Mouse (Mus musculus): Measurements from ENCODE around the gene Rpl10a. TPM values are rescaled to one million over a fixed set of nuclear protein-coding genes. Genes with fewer than 3 reads are reported as not detected.
A peak's percentile ranks its signal among the peaks of the same experiment; 100 is the strongest.

Rpl10a gene
- polyA plus RNA-seq, 1 experiment from 2014 or later: 366 TPM

DNA sequence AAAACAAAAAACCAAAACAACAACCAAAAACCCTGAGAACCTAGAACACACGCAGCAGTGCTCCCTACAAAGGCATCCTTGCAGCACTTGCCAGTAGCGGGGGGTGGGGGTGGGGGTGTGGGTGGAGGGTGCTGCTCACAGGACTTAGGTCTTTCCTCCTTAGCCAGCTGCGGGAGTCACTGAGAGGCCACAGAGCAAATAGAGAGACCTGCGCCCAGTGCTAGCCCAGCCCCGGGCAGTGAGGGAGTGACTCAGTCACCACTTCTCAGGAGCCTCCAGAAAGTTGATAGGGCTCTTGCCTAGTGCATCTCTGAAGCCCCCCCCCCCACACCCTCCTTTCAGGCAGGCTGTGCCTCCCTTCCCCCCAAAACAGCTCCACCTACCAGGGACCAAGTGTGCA is 40.8 kb downstream of the Rpl10a start:
- H3K9ac ChIP-seq: no peak overlapping the region
- no peak for ATAC-seq (ENCODE audit: low FRiP score)
- H3K9me3 ChIP-seq: no peaks in the 10 kb centered on the region
- no peaks in the 10 kb centered on the region for H3K36me3 ChIP-seq
- no peak overlapping the region for H3K27ac ChIP-seq
- no peak overlapping the region for H3K4me3 ChIP-seq
- H3K27me3 ChIP-seq: peaks cover 36% of the 10 kb centered on the region
- no peak overlapping the region for H3K4me2 ChIP-seq
- 77% methylated on average over 5 of the region's 5 CpGs for WGBS
- H3K4me1 ChIP-seq (replicated peaks): peaks cover 7% of the 10 kb centered on the region

- H3K27me3 ChIP-seq: peaks cover 38% of the 10 kb centered on the region
- no peaks in the 10 kb centered on the region for H3K36me3 ChIP-seq
- no peak for ATAC-seq (ENCODE audit: low FRiP score)
- WGBS: 67% methylated on average over 2 of the region's 2 CpGs
- H3K4me3 ChIP-seq: no peak overlapping the region
- H3K9ac ChIP-seq: no peak overlapping the region
- no peaks in the 10 kb centered on the region for H3K9me3 ChIP-seq
- H3K4me2 ChIP-seq: no peak overlapping the region
- no peaks in the 10 kb centered on the region; the same call in 1 of the 2 replicates for H3K4me1 ChIP-seq (replicated peaks)
- H3K27ac ChIP-seq: no peak overlapping the region
These were observed 43.0 kb downstream of the Rpl10a start for GRCm38 (mm10) chr17:28371286-28371685.

GRCm38 (mm10) chr17:28371941-28372340 is 43.7 kb downstream of the Rpl10a start:
- Histone ChIP-seq H3K4me2 (no peak overlapping the region), H3K4me1 (replicated peaks) (no peaks in the 10 kb centered on the region; the same call in 1 of the 2 replicates), H3K9me3 (no peaks in the 10 kb centered on the region), H3K4me3 (no peak overlapping the region), H3K27me3 (peaks cover 42% of the 10 kb centered on the region), H3K27ac (no peak overlapping the region), H3K36me3 (no peaks in the 10 kb centered on the region), H3K9ac (no peak overlapping the region)
- WGBS: 54% methylated on average over 1 of the region's 1 CpGs
- ATAC-seq (ENCODE audit: low FRiP score): no peak

- no peak overlapping the region for H3K9ac ChIP-seq
- ATAC-seq (ENCODE audit: low FRiP score): no peak
- H3K27me3 ChIP-seq: peaks cover 43% of the 10 kb centered on the region
- no peaks in the 10 kb centered on the region for H3K9me3 ChIP-seq
- no peak overlapping the region for H3K4me3 ChIP-seq
- H3K4me1 ChIP-seq (replicated peaks): no peaks in the 10 kb centered on the region; the same call in 1 of the 2 replicates
- no peak overlapping the region for H3K4me2 ChIP-seq
- no peak overlapping the region for H3K27ac ChIP-seq
- no peaks in the 10 kb centered on the region for H3K36me3 ChIP-seq
- 11% methylated on average over 10 of the region's 10 CpGs for WGBS
These were observed 45.5 kb downstream of the Rpl10a start for GRCm38 (mm10) chr17:28373821-28374220.

GRCm38 (mm10) chr17:28374494-28374893 is 46.2 kb downstream of the Rpl10a start:
- Histone ChIP-seq H3K27me3 (peaks cover 43% of the 10 kb centered on the region), H3K27ac (no peak overlapping the region), H3K9ac (no peak overlapping the region), H3K4me2 (0 out of 2 replicates have a peak overlapping the region, but pooled peaks have one; percentile 13), H3K36me3 (no peaks in the 10 kb centered on the region), H3K4me1 (replicated peaks) (no peaks in the 10 kb centered on the region; the same call in 1 of the 2 replicates), H3K4me3 (no peak overlapping the region), H3K9me3 (no peaks in the 10 kb centered on the region)
- 29% methylated on average over 16 of the region's 16 CpGs for WGBS
- ATAC-seq (ENCODE audit: low FRiP score): no peak

DNA sequence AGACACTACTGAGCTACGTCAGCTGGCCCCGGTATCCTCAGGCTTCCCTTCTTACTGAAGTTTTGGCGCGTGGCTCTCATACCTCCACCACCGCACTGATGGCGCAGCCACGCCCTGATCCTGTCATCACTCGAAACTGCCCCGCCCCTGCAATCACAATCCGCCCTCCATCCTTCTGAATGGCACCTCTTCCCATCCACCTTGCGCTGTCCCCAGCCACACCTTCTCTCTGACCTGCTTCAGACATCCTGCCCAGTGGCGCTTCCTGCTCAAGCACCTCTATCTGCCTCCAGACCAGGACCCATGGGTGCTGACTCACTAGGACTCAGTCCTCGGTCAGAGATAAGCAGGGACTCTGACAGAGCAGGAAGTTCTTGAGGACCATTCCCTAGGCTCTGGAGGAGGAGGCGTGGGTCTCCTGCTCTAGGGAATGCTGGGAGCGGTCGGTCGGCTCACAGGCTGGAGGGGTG is 47.4 kb downstream of the Rpl10a start:
- ATAC-seq (ENCODE audit: low FRiP score): no peak
- H3K4me1 ChIP-seq (replicated peaks): no peaks in the 10 kb centered on the region; the same call in 1 of the 2 replicates
- no peak overlapping the region for H3K4me3 ChIP-seq
- WGBS: 20% methylated on average over 17 of the region's 17 CpGs
- no peak overlapping the region for H3K4me2 ChIP-seq
- H3K27ac ChIP-seq: no peak overlapping the region
- no peaks in the 10 kb centered on the region for H3K36me3 ChIP-seq
- H3K9me3 ChIP-seq: no peaks in the 10 kb centered on the region
- no peak overlapping the region for H3K9ac ChIP-seq
- peaks cover 43% of the 10 kb centered on the region for H3K27me3 ChIP-seq

DNA sequence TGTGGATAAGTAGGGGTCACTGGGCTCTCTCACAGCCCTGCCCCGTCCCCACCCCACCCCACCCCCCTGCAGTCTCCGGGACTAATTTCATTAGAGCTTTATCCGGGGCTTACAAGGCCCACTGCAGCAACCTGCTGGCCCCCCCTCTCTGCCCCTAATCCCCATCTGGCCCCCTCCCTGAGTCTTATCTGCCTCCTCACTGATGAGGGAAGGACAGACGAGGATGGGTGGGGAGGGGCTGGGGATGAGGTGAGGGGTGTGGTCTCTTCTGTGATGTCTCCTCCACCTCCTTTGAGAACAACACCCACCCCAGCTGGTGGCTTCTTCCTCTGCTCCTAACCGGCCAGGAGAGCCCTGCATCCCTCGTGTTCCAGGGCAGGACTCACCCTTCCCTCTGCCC is 52.0 kb downstream of the Rpl10a start:
- H3K4me2 ChIP-seq: no peak overlapping the region
- no peaks in the 10 kb centered on the region for H3K4me1 ChIP-seq (replicated peaks)
- H3K9me3 ChIP-seq: no peaks in the 10 kb centered on the region
- H3K4me3 ChIP-seq: no peak overlapping the region
- H3K27me3 ChIP-seq: peaks cover 20% of the 10 kb centered on the region
- 14% methylated on average over 6 of the region's 6 CpGs for WGBS
- H3K27ac ChIP-seq: no peak overlapping the region
- no peak overlapping the region for H3K9ac ChIP-seq
- ATAC-seq (ENCODE audit: low FRiP score): no peak
- no peaks in the 10 kb centered on the region for H3K36me3 ChIP-seq

Other genes starting within 250 kb of the Rpl10a start
- gene Tcp11, start 247.8 kb upstream of the Rpl10a start, polyA plus RNA-seq (2015; fragmentation: Nextera tagmentation; extraction: Ambion mirVana): 1.4 and 1.7 TPM in 2 replicates
- 5.1 and 5.7 TPM in 2 replicates for gene Scube3, start 186.3 kb upstream of the Rpl10a start, polyA plus RNA-seq (2015; fragmentation: Nextera tagmentation; extraction: Ambion mirVana)
- 40.2 and 41.6 TPM in 2 replicates for gene Zfp523, start 151.3 kb upstream of the Rpl10a start, polyA plus RNA-seq (2015; fragmentation: Nextera tagmentation; extraction: Ambion mirVana)
- 5.8 and 6.6 TPM in 2 replicates for gene Def6, start 120.7 kb upstream of the Rpl10a start, polyA plus RNA-seq (2015; fragmentation: Nextera tagmentation; extraction: Ambion mirVana)
- gene Ppard, start 95.8 kb upstream of the Rpl10a start, polyA plus RNA-seq (2015; fragmentation: Nextera tagmentation; extraction: Ambion mirVana): 1.5 and 2.1 TPM in 2 replicates
- gene Fance, start 15.0 kb upstream of the Rpl10a start, polyA plus RNA-seq (2015; fragmentation: Nextera tagmentation; extraction: Ambion mirVana): 21.9 and 24.2 TPM in 2 replicates
- gene Tead3, start 22.3 kb downstream of the Rpl10a start, polyA plus RNA-seq (2015; fragmentation: Nextera tagmentation; extraction: Ambion mirVana): 1.8 and 2.0 TPM in 2 replicates
- 2.1 and 2.2 TPM in 2 replicates for gene Tulp1, start 36.8 kb downstream of the Rpl10a start, polyA plus RNA-seq (2015; fragmentation: Nextera tagmentation; extraction: Ambion mirVana)
- gene Fkbp5, start 189.1 kb downstream of the Rpl10a start, polyA plus RNA-seq (2015; fragmentation: Nextera tagmentation; extraction: Ambion mirVana): 24.8 and 27.2 TPM in 2 replicates
- gene Armc12, start 202.3 kb downstream of the Rpl10a start, polyA plus RNA-seq (2015; fragmentation: Nextera tagmentation; extraction: Ambion mirVana): not detected in 2 replicates
- not detected in 2 replicates for gene Clpsl2, start 220.9 kb downstream of the Rpl10a start, polyA plus RNA-seq (2015; fragmentation: Nextera tagmentation; extraction: Ambion mirVana)
- 0.58 TPM in 1 of 2 replicates, not detected in the other for gene Clps, start 232.3 kb downstream of the Rpl10a start, polyA plus RNA-seq (2015; fragmentation: Nextera tagmentation; extraction: Ambion mirVana)
- gene Lhfpl5, start 247.2 kb downstream of the Rpl10a start, polyA plus RNA-seq (2015; fragmentation: Nextera tagmentation; extraction: Ambion mirVana): 6.4 and 7.2 TPM in 2 replicates